Mouse (Mus musculus): Measurements from ENCODE around the gene Klhl5.

GRCm38 (mm10) chr5:65154287-65154686, 46.9 kb downstream of the Klhl5 start:
- TF ChIP-seq CTCF (IDR thresholded peaks at IDR 0.05; ENCODE audit: borderline replicate concordance, control insufficient read depth, extremely low read depth, insufficient read depth, low read length, poor library complexity) (no peak), POLR2A (IDR thresholded peaks at IDR 0.05; ENCODE audit: control insufficient read depth, extremely low read depth, insufficient read depth, low read length, poor library complexity) (no peak)

Measured in thymus, adult 2 months (tissue).